Comparison of ENCODE assay signal across 21 mouse cellular contexts in genomic region chr13:53392910-53393309, GRCm38 (mm10). TPM values are rescaled to one million over a fixed set of nuclear protein-coding genes. Genes with fewer than 3 reads are reported as not detected.
DNase-seq lines count a peak whose midpoint lies in the region; ATAC-seq and TF ChIP-seq lines count a peak whose summit lies in the region.
"Had no signal": no experiment of that assay in that cellular context is flagged by ENCODE, and none has a peak within 500 bp of the region (broad histone marks: within the 10 kb centered on the region; RNA-seq: fewer than 3 reads in every experiment).

No protein-coding gene starts in this region.

- no peak overlapping the region for H3K4me2 ChIP-seq in heart, postnatal 0 days (ENCODE audit: low read depth, low read length)
- no peak overlapping the region for H3K4me2 ChIP-seq in midbrain, postnatal 0 days (ENCODE audit: low read depth, low read length, poor library complexity, severe bottlenecking)
- H3K4me2 ChIP-seq in stomach, postnatal 0 days (replicated peaks; ENCODE audit: low read depth): no peak overlapping the region
- H3K4me2 ChIP-seq: liver, embryonic 13.5 days had no signal

- TF ChIP-seq CTCF in heart, postnatal 0 days (IDR thresholded peaks at IDR 0.05; ENCODE audit: low read depth): peak; percentile 19; the same call in 1 of the 2 replicates
- TF ChIP-seq CTCF in midbrain, postnatal 0 days (IDR thresholded peaks at IDR 0.05): peak; percentile 41
- peak; percentile 50 for TF ChIP-seq CTCF in stomach, postnatal 0 days (IDR thresholded peaks at IDR 0.05; ENCODE audit: low read depth)

- H3K27ac ChIP-seq in heart, postnatal 0 days (ENCODE audit: low read depth): no peak overlapping the region
- no peak overlapping the region for H3K27ac ChIP-seq in midbrain, postnatal 0 days (ENCODE audit: low read depth, low read length)
- H3K27ac ChIP-seq in midbrain, embryonic 10.5 days (replicated peaks): no peak overlapping the region
- H3K27ac ChIP-seq in stomach, postnatal 0 days (replicated peaks): no peak overlapping the region
- H3K27ac ChIP-seq: heart, embryonic 15.5 days; hindbrain, embryonic 13.5 days; liver, embryonic 13.5 days; midbrain, embryonic 12.5 days had no signal

- 42% methylated on average over 6 of the region's 6 CpGs for WGBS in heart, postnatal 0 days
- 65% methylated on average over 6 of the region's 6 CpGs for WGBS in midbrain, postnatal 0 days
- WGBS in midbrain, embryonic 10.5 days: 70% methylated on average over 6 of the region's 6 CpGs
- WGBS in stomach, postnatal 0 days: 37% methylated on average over 6 of the region's 6 CpGs

- H3K36me3 ChIP-seq in heart, postnatal 0 days (replicated peaks; ENCODE audit: control insufficient read depth, insufficient read depth, low read length): no peaks in the 10 kb centered on the region
- H3K36me3 ChIP-seq in midbrain, postnatal 0 days (ENCODE audit: insufficient read depth, low read length): no peaks in the 10 kb centered on the region
- no peaks in the 10 kb centered on the region for H3K36me3 ChIP-seq in midbrain, embryonic 10.5 days
- H3K36me3 ChIP-seq in stomach, postnatal 0 days (ENCODE audit: control insufficient read depth, insufficient read depth, low read length): no peaks in the 10 kb centered on the region
- H3K36me3 ChIP-seq: G1E; heart, embryonic 15.5 days; hindbrain, embryonic 13.5 days; limb, embryonic 10.5 days; liver, embryonic 13.5 days; midbrain, embryonic 12.5 days had no signal

- H3K27me3 ChIP-seq in heart, postnatal 0 days (ENCODE audit: control insufficient read depth, insufficient read depth, low read length): peaks cover 2% of the 10 kb centered on the region; the same call in 1 of the 2 replicates
- H3K27me3 ChIP-seq in midbrain, postnatal 0 days (ENCODE audit: insufficient read depth, low read length): no peaks in the 10 kb centered on the region
- H3K27me3 ChIP-seq in midbrain, embryonic 10.5 days (ENCODE audit: low read depth, poor library complexity, severe bottlenecking): 0 out of 2 replicates have a peak, but pooled peaks cover 5% of the 10 kb centered on the region
- no peaks in the 10 kb centered on the region for H3K27me3 ChIP-seq in stomach, postnatal 0 days (ENCODE audit: control insufficient read depth, insufficient read depth, low read length)
- H3K27me3 ChIP-seq: liver, embryonic 13.5 days had no signal

- TF ChIP-seq EP300 in heart, postnatal 0 days (IDR thresholded peaks at IDR 0.05; ENCODE audit: low read depth): no peak
- TF ChIP-seq EP300 in stomach, postnatal 0 days (optimal IDR thresholded peaks at IDR 0.05): no peak

- H3K4me3 ChIP-seq in heart, postnatal 0 days (ENCODE audit: low read depth, low read length): no peak overlapping the region
- no peak overlapping the region for H3K4me3 ChIP-seq in midbrain, postnatal 0 days (ENCODE audit: low read depth, low read length)
- no peak overlapping the region for H3K4me3 ChIP-seq in midbrain, embryonic 10.5 days
- no peak overlapping the region for H3K4me3 ChIP-seq in stomach, postnatal 0 days (ENCODE audit: low read depth, low read length)
- H3K4me3 ChIP-seq: heart, embryonic 15.5 days; liver, embryonic 13.5 days; myocyte had no signal

- DNase-seq in cerebellum, postnatal 10 days: peak; percentile 24 to 32
- DNase-seq in cerebellum, adult 9-10 months: no peak
- no peak for DNase-seq in heart, postnatal 0 days (ENCODE audit: low spot score)
- DNase-seq in heart, adult 18-20 months: no peak
- DNase-seq in midbrain, postnatal 0 days (ENCODE audit: low spot score): peak; percentile 15
- DNase-seq in midbrain, embryonic 10.5 days (ENCODE audit: low spot score): no peak
- DNase-seq in stomach, postnatal 0 days (ENCODE audit: low spot score): no peak
- no peak for DNase-seq in ovary, postnatal 14 days (ENCODE audit: low spot score)
- DNase-seq: B cell, adult 2 months; gastrocnemius, postnatal 25 days; kidney, adult 11 months; kidney, postnatal 36 days; liver, embryonic 13.5 days; lung, postnatal 10 days had no signal

- no peak for ATAC-seq in heart, postnatal 0 days (ENCODE audit: insufficient read depth, low read depth)
- ATAC-seq in midbrain, postnatal 0 days (ENCODE audit: low FRiP score): no peak
- ATAC-seq in stomach, postnatal 0 days (ENCODE audit: low FRiP score, low TSS enrichment): no peak

- H3K9ac ChIP-seq in heart, postnatal 0 days (replicated peaks; ENCODE audit: low read depth, low read length): no peak overlapping the region
- no peak overlapping the region for H3K9ac ChIP-seq in midbrain, postnatal 0 days (replicated peaks; ENCODE audit: low read length, poor library complexity, severe bottlenecking)
- H3K9ac ChIP-seq in stomach, postnatal 0 days (ENCODE audit: low read length): no peak overlapping the region
- H3K9ac ChIP-seq: forebrain, postnatal 0 days; heart, embryonic 15.5 days; hindbrain, embryonic 13.5 days; liver, embryonic 13.5 days; midbrain, embryonic 12.5 days had no signal

- no peaks in the 10 kb centered on the region for H3K4me1 ChIP-seq in heart, postnatal 0 days (ENCODE audit: control insufficient read depth, insufficient read depth)
- no peaks in the 10 kb centered on the region for H3K4me1 ChIP-seq in midbrain, postnatal 0 days (ENCODE audit: insufficient read depth, low read length)
- H3K4me1 ChIP-seq in midbrain, embryonic 10.5 days: peaks cover 6% of the 10 kb centered on the region
- no peaks in the 10 kb centered on the region for H3K4me1 ChIP-seq in stomach, postnatal 0 days (replicated peaks; ENCODE audit: control insufficient read depth, insufficient read depth)
- H3K4me1 ChIP-seq: heart, embryonic 15.5 days; liver, embryonic 13.5 days had no signal

- H3K9me3 ChIP-seq in heart, postnatal 0 days (replicated peaks; ENCODE audit: control insufficient read depth, low read length): no peaks in the 10 kb centered on the region
- no peaks in the 10 kb centered on the region for H3K9me3 ChIP-seq in midbrain, postnatal 0 days (ENCODE audit: low read length)
- no peaks in the 10 kb centered on the region for H3K9me3 ChIP-seq in midbrain, embryonic 10.5 days (replicated peaks)
- H3K9me3 ChIP-seq in stomach, postnatal 0 days (ENCODE audit: control insufficient read depth, low read length): no peaks in the 10 kb centered on the region
- H3K9me3 ChIP-seq: heart, embryonic 15.5 days; hindbrain, embryonic 13.5 days; limb, embryonic 10.5 days; liver, embryonic 13.5 days; midbrain, embryonic 12.5 days had no signal

RNA-seq across cellular contexts. Expression of gene Sptlc1, which starts 15.7 kb away (rescaled TPM):
- total RNA-seq in heart, postnatal 0 days (2014; rRNA removed; ENCODE audit: low replicate concordance): 19.6 and 23.9 TPM in 2 replicates
- polyA plus RNA-seq in heart, postnatal 0 days (2015; fragmentation: Nextera tagmentation; extraction: Ambion mirVana): 13.9 and 14.0 TPM in 2 replicates
- 10 to 100 TPM; 12.2 to 14.8 TPM for total RNA-seq in heart, adult 18-20 months (2021)
- total RNA-seq in midbrain, postnatal 0 days (2014; rRNA removed): 29.8 and 31.1 TPM in 2 replicates
- 21.7 and 23.6 TPM in 2 replicates for polyA plus RNA-seq in midbrain, postnatal 0 days (2015; fragmentation: Nextera tagmentation; extraction: Ambion mirVana)
- polyA plus RNA-seq in midbrain, embryonic 10.5 days (2016; fragmentation: Nextera tagmentation; extraction: Ambion mirVana): 30.0 and 31.8 TPM in 2 replicates
- 37.3 and 38.8 TPM in 2 replicates for polyA plus RNA-seq in stomach, postnatal 0 days (2015; fragmentation: Nextera tagmentation; extraction: Ambion mirVana)

Comparison
In these comparisons a context has a peak if more than half of its experiments do, and no peak if none do; other contexts are left out.
1. DNase-seq: peak in cerebellum, postnatal 10 days (2 of 2) and midbrain, postnatal 0 days (single experiment); none in cerebellum, adult 9-10 months (single experiment), heart, postnatal 0 days (single experiment), heart, adult 18-20 months (0 of 2), midbrain, embryonic 10.5 days (single experiment), stomach, postnatal 0 days (single experiment) and ovary, postnatal 14 days (single experiment).
2. Peak in every context shown above with its lines, with median percentiles within 50 percentile points of each other: CTCF ChIP-seq.